Mouse (Mus musculus) Muller cell, postnatal 12 days (primary cell): ENCODE measurements at regions not wholly inside any gene's neighbourhood (a gene's known extent, or its start where the extent isn't known, plus 50 kb on each side); places are given as distances from the start of the nearest gene placed in this dataset.

ENCODE experiments used
- DNase-seq: peaks from one replicate; pipeline ENCODE4 v3.0.0-alpha.2; 2015; ENCODE audit errors: inconsistent ontology term

DNA sequence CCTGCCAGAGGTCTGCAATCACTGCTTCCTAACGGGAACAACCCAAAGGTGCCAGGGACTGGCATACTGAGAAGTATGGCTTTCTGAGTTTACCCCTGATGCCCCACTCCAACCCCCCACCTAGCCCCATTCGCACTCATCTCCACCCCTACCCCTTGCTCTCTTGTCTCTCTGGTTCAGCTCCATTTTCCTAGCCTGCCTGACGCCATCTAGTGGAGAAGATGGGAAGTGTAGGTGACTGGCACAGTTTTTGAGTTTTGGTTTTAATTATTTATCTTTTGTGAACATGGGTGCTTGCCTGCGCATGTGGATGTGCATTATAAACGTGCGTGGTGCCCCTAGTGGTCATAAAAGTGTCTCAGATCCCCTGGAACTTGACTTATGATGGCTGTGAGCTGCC is 352.3 kb upstream of the Hs6st1 start:
- no peak for DNase-seq

DNA sequence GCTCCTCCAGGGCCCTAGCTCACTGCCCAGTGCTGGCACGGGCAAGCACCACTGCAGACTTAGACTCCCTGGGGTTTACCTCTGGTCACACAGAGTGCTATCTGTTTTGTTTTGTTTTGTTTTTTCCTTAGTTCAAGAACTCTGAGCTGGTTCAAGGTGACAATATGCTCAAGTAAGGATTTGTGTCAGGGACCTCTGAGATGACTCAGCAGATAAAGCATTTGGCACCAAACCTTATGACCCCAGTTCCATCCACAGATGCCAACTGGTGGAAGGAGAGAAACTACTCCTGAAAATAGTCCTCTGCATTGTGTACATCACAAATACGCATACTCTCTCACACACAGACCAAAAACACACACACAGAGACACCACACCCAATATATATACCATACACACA is 351.0 kb upstream of the Hs6st1 start:
- no peak for DNase-seq

DNA sequence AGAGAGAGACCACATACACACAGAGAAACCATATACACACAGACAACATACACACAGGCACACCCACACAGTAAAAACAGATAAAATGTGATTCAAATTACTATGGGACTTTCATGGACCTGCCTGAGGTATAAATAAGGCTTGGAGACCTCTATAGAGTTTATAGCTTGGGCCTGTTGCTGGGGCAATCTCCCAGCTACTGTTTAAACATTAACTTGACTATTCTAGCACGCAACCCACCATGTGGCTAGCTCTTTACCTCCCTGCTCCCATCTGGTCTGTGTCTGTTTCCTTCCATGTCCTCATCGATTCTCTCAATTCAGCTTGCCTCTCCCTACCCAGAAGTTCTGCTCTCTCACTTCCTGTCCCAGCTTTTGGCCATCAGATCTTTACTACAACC is 350.5 kb upstream of the Hs6st1 start:
- no peak for DNase-seq

DNA sequence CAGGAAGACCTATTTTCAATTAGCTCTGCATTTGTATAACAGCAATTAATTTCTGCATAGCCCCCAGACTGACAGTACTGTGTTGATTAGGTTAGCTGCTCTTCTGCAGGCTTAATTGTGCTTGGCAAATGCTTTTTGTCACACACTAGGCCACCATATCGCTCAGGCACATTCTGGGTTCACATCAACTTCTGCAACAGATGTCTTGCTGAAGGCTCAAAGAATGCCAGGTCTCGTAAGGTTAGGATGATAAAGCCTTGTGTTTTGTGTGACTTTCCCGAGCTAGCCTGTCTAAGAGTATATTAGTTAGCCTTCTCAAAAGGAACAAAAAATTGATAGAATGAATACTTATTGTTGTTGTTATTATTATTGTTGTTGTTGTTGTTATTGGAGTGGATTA is 348.1 kb upstream of the Hs6st1 start:
- no peak for DNase-seq

DNA sequence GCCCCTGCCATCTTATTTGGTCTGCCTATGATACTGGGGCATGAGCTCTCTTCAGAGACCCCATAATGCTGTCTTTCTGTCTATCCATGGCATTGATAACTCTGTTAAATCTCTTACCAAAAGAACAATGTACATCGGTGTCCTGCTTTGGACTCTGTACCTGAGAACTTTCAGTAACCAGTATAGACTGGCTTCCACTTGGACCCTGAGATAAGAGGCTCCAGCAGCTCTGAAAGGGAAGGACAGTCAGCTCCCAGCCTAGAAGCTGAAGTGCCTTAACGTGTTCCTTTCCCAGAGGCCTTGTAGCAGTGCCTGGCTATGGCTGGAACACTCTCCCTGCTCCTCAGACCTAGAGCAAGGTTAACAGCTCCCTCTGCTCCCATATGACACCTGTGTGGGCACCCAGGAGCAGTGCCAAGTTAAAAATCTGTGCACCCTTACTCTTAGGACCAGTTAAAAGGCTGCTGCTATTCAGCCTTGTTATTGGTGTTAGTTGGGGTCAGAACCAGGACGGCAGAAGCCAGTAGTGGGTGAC is 343.8 kb upstream of the Hs6st1 start:
- no peak for DNase-seq

DNA sequence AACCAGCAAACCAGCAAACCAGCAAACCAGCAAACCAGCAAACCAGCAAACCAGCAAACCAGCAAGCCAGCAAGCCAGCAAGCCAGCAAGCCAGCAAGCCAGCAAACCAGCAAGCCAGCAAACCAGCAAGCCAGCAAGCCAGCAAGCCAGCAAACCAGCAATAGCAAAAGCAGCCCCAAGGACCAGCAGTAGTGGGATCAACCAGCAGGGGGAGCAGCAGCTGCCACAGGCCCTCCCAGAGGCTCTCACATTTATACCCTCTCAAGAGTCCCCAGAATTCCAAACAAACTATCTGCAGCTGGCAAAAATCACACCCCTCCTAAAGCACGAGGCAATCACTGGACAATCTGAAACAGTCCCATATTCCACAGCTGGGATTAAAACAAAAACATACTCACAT is 341.6 kb upstream of the Hs6st1 start:
- no peak for DNase-seq

DNA sequence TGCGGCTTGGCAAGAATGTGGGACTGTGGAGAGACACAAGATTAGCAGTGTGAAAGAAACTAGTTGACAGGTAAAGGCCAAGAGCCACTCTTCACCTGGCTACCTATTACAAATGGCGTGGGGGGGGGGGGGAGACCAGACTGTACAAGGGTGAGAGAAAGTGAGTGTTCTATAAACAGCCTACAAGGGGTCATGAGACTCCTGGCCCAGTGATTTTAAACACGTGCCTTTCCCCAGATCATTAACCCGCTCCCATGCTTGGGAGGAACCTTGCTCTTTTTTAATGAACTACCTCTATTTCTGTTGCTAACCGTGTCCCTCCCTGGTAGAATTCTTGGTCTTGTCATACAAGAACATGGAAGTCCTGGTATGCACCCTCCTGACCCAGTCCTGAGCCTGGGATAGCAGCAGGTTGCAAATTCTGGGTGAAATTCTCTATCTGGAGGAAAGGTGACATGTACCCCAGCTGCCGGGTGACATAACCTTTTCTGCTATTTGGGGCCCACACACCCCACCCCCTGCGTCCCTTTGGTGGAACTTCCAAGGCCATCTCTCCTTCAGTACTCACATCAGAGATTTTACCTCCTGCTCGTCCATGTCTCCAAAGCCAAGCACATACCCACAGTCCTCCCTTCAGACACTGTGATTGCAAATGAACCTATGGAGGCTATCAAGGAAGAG is 340.8 kb upstream of the Hs6st1 start:
- no peak for DNase-seq

DNA sequence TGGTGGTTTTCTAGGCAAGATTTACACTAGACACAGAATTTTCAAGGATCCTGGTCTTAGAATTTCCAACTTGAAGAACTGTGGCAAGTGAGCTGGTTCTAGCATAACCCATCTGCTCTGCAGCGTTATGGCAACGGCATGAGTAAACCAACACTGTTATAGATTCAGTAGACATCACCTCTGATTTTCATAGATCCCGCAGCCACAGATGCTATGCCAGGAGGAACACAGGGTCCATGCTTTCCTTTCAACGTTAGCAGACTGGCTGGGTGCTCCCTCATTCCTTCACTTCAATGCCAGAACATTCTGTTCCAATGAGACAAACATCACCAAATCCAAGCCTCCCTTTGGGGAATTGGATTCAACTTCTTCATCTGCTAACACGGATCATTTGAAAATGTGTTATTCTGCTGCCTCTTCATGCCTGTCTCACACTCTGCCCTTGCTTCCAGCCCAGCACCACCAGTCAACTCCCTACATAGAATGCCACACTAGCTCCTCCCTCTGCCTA is 338.4 kb upstream of the Hs6st1 start:
- DNase-seq: no peak

DNA sequence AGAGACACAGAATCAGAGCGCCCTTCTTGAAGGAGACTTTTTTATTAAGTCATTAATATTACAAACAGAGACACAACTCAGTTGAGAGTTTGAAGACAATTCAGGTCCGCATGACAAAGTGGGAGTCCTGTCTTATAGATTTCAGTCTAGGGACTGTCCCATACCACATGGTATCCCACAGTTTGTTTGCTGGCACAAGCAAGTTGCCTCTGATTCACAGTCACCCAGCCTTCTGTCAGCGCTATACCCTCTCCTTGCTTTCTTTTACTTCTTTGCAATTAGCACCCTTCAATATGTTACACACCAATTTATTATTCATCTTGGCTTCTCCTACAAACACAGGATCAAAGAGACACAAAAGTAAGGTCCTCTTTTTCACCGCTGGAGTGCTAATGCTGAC is 337.9 kb upstream of the Hs6st1 start:
- no peak for DNase-seq

DNA sequence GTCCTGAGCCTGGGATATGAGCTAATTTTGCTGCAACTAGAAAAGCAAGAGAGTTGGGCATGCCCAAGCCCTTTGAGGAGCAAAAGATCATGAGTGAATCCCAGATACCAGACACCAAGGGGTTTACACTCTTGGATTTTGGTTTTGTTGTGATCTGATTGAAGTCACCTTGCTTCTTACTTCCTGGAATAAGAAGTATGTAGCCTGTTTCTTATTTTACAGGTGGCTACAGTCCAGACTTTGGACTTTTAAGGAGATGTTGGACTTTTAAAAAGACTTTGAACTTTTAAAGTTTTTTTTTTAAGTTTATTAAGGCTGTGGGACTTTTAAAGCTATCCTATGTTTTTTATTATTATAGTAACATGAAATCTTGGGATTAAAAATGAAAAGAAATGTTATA is 332.0 kb upstream of the Hs6st1 start:
- no peak for DNase-seq

DNA sequence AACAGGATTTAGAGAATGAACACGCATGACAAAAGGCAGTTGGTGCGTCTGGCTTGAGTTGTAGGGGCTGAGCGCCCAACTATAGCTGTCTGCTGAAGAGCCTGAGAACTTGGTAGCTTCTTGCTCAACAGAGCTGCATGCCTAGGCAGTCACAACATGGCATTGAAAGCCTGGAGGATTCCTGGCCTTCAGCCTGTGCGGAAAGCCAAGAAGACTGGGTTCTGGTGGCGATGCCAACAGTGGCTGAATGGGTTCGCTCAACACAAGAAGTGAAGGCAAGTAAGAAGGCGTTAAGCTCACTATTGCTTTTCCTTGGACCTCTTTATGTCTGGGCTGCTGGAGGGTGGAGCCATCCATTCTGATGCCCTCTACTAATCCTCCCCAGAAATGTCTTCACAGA is 318.6 kb upstream of the Hs6st1 start:
- no peak for DNase-seq

DNA sequence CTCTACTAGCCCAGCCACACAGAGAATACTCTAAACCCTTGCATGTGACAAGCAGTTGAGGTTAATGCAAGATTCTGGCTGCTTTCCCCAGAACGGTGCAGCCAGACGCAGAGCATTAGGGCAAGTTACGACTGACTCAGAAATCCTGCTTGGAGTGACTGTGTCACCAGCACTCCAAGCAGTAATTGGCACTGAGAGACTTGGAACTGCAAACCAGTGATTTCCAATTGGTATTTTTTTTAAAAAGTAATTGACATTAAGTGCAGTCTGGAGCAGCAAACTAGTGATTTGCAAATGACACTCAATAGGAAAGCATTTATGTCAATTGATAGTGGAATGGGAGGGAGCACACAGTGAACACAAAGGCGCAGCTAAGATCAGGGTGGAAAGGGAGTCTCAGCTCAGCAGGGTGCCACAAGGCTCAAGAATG is 318.1 kb upstream of the Hs6st1 start:
- DNase-seq: peak; percentile 9

DNA sequence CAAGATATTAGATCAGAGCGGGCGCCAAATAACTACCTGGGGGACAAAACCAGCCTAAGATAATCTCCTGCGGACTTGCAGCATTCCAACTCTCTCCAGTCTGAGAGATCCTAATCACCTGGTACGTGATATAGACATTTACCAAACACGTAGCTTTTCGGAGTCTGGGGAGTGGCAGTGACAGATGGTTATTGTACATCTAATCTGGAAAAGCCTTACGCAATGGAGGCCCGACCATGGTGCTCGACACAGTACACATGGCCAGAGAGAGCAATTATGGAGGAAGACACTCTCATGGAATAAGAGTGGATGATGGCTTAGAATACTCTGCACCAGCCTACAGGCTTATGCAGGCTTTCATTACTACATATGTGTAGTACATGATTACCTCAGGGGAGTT is 315.6 kb upstream of the Hs6st1 start:
- DNase-seq: no peak

DNA sequence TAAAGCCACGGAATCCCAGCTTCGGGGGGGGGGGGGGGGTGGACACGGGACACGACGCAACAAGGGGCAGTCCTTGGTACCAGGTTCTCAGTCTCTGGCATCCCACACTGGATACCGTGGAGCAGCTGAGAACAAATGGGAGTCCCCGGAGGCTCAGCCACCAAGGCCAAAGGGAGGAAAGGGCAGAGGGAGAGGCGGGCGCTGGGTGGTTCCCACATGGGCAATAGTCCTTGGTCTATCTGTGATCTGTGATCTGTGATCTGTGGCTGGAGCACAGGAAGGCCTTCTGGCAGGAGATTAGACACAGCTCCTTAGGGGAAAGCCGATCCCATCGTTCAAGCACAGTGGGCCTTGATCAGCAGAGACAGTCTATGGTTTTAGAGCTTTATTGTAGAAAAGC is 314.0 kb upstream of the Hs6st1 start:
- DNase-seq: no peak

DNA sequence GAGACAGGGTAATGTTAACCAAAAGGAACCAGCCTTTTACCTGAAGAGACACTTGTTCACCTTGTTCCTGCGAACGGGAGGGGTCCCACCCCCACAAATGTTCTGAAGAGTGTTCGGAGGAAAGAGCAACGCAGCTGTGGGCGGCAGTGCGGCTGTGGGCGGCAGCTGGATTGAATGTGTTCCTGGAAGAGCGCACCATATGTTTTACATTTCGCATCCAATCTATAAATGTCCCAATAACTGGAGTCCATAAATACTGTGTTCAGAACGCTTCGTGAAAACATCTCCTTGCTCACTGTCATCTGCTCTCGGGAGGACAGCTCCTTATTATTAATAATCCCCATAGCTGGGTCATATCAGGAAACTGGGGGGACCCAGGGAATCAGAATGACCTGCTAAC is 309.2 kb upstream of the Hs6st1 start:
- no peak for DNase-seq

DNA sequence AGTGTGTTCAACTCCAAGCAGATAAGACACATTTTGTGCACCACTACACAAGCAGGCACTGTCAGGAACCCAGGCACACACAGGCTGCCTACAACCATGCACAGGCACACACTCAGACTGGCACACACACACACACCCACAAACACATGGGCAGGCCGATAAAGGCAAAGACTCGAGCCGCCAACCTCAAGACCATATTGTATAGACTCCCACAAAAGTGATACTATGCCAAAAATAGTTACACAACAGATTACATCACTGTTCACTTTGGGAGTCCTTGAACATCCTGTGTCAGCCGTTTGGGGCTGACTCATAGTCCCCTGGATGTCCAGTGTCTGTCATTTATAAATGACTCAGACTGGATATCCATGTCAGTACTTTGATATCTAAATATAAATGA is 308.6 kb upstream of the Hs6st1 start:
- peak; percentile 69 for DNase-seq

DNA sequence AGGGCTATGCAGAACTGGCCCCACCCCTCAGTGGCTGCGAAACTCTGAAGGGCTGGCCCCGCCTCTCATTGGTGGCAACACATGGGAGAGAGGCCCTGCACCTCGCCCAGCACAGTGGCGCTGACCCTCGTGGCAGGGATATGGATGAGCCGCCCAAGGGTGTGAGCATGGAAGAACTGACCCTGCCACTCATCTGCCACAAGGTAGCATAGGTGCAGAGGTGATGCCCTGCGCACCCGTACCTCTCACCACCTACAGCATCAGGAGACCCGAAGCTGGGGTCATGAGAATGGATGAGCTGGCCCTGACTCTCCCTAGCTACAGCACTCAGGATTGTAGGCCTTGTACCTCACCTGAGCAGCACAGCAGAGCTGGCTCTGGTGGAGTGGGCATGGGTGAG is 305.1 kb upstream of the Hs6st1 start:
- DNase-seq: no peak

DNA sequence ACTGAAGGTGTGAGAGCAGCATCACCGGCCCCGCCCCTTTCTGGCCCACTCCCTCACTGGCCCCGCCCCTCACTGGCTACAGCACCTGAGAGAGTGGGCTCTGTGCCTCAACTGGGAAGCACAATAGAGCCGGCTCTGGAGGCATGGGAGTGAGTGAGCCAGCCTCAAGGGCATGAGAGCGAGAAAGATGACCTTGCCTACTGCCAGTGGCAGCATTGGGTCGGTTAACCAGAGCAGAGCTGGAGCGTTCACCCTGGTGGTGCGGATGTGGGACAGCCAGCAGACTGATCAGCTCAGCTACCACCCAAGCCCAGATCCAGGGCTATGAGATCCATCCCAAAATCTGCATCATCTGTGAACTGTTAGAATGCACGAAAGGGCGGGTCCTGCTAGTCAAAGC is 304.7 kb upstream of the Hs6st1 start:
- no peak for DNase-seq

DNA sequence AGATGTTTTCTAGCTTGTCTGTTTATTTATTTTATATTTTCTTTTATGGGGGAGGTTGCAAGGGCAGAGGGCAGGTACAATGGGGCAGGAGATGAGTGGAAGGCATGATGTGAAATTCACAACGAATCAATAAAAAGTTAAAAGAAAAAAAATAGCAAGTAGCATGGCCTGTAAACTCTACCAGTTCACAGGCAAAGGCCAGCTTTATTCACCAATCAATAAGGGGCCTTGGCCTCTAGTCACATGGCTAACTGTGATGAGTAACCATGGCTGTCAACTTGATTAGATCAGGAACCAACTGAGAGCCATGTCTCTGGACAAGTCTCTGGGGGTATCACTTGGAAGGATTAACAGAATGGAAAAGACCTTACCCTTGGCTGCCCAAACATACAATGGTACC is 304.1 kb upstream of the Hs6st1 start:
- DNase-seq: no peak

DNA sequence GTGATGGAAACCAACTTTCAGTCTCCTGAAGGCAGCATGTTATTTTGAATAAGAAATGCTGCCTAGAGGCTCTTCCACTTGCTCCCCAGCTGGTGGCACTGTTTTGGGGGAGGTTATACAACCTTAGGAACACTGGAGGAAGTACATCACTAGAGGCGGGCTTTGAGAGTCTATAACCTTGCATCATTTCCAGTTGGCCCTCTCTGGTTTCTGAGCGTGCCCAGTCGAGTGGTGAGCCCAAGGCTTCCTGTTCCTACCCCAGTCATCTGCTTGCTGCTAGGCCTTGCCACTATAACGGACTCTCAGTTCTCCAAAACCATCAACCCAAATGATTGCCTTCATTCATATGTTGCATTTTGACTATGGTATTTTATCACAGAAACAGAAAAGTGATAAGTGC is 302.5 kb upstream of the Hs6st1 start:
- DNase-seq: no peak

DNA sequence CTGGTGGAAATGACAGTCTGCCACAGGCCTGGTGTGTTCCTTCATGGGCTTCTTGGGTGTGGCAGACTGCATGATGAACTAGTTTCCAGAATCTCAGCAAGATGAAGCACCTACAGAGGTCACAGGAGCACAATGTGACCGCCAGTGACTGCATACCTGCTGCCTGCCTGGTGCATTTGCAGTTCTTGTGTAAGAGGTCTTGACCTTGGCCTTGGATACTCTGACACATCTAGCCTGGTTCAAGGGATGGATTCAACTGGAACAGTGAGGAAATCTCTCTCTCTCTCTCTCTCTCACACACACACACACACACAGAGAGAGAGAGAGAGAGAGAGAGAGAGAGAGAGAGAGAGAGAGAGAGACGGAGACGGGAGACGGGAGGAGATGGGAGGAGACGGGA is 301.9 kb upstream of the Hs6st1 start:
- no peak for DNase-seq

DNA sequence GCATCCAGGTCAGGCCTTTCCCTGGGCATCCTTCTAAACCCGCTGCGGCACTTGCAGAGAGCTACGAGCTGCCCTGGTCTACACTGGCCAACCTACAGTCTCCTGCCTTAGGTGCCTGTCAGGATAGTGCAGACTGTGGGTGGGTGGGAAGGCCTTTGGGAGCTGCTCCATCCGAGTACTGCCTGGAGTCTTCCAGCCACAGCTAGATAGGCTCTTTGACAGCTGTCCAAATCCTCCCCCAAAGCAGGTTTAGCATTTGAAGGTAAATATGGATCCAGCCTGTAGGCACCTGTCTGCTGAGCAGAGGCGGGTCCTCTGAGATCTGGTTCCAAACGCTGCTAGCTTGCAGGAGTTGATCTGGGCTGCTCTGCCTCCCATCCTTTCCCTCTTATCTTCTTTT is 295.6 kb upstream of the Hs6st1 start:
- no peak for DNase-seq

DNA sequence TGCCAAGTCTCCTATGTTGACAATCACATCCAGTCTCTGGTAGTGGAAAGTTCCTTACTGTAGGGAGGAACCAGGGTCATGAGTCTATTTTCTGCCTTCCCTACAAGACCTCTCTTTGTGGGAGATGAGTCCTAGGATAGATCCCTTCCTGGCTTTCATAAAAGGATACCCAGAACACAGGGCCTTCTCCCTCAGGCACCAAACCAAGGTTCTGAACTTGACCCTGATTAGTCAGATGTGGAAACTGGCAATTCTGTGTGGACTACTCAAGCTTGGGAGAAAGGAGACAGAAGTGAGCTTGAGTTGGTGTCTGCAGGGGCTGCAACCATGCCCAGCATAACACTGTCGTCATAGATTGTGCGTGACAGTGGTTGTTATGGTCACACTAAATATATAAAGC is 293.6 kb upstream of the Hs6st1 start:
- no peak for DNase-seq

DNA sequence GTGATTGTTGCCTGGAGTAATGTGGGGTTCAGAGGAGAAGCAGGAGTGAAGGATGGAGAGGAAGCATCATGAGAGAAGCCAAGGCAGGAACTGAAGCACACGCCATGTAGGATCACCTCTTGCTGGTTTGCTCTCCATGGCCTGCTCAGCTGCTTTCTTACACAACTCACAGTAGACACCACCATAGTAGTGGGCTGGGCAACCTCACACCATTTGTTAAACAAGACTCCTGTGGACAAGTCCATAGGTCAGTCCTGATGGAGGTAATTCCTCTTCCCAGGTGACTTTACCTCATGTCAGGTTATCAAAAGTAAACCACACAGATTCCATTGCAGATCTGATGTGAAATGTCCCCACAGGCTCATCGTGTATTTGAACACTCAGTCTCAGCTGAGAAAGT is 285.5 kb upstream of the Hs6st1 start:
- DNase-seq: no peak
